Mouse (Mus musculus): Measurements from ENCODE around the gene Cidec. TPM values are rescaled to one million over a fixed set of nuclear protein-coding genes. Genes with fewer than 3 reads are reported as not detected.

The Cidec gene
- total RNA-seq, 2 experiments from 2014 or later, result 49.8 to 62.1 TPM

- no peak for DNase-seq (ENCODE audit: low spot score in 2 of 2)
Measured at GRCm38 (mm10) chr6:113447639-113448038, 12.1 kb upstream of the Cidec start.

- DNase-seq (ENCODE audit: low spot score in 2 of 2), result no peak
Measured at GRCm38 (mm10) chr6:113444207-113444965, 8.8 kb upstream of the Cidec start.

DNA sequence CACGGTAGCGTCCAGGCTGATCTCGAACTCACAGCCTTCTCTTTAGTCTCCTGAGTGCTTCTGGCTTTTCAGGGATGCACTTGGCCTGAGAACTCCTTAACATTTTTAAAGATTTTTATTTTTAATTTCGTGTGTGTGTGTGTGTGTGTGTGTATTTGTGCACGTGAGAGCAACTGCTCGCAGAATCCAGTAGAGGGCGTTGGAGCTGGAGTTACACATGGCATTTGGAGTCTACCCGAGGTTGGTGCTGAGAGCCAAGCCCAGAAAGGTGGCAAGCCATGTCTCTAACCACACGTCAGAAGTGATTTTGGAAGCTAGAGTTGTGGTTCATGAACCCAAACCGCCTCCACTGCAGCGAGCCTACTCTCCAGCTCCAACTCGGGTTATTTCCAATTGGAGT, 7.5 kb upstream of the Cidec start:
- DNase-seq (ENCODE audit: low spot score in 2 of 2), result no peak

GRCm38 (mm10) chr6:113442442-113443090, 7.0 kb upstream of the Cidec start, which contains the start of gene Jagn1:
Jagn1 (plus strand) TSS chr6:113442569.
- DNase-seq (ENCODE audit: low spot score in 2 of 2), result peak; percentile 86 to 90

- DNase-seq (ENCODE audit: low spot score in 2 of 2), result no peak
Measured at GRCm38 (mm10) chr6:113442087-113442441, 6.5 kb upstream of the Cidec start.

- DNase-seq (ENCODE audit: low spot score in 2 of 2), result peak in 1 of 2 experiments; percentile 52
Measured at GRCm38 (mm10) chr6:113441147-113441680, 5.7 kb upstream of the Cidec start.

- DNase-seq (ENCODE audit: low spot score in 2 of 2), result no peak
Measured at GRCm38 (mm10) chr6:113440686-113441085, 5.1 kb upstream of the Cidec start.

- DNase-seq (ENCODE audit: low spot score in 2 of 2), result no peak
Measured at GRCm38 (mm10) chr6:113438721-113439430, 3.3 kb upstream of the Cidec start.

DNA sequence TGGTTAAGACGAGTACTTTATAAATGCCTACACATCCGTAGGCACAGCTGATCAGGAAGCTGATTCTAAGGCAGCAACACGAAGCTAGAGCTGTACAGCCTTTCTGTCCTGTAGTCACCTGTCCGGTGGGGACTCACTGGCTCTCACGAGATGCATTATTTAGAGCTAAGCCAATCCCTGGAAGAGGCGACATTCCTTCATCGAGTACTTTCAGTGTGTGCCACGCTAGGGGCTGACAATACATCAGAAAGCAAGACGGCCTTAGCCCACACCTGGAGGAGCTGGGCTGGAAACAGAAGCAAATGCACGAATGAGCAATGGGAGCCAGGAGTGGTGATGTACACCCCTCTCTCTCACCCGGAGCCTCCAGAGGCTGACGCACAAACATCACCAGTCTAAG, 1.6 kb upstream of the Cidec start:
- DNase-seq (ENCODE audit: low spot score in 2 of 2), result no peak

GRCm38 (mm10) chr6:113434691-113435090, 869 bp downstream of the Cidec start:
- no peak for DNase-seq (ENCODE audit: low spot score in 2 of 2)

- DNase-seq (ENCODE audit: low spot score in 2 of 2), result no peak
Measured at GRCm38 (mm10) chr6:113433661-113434060, 1.9 kb downstream of the Cidec start.

DNA sequence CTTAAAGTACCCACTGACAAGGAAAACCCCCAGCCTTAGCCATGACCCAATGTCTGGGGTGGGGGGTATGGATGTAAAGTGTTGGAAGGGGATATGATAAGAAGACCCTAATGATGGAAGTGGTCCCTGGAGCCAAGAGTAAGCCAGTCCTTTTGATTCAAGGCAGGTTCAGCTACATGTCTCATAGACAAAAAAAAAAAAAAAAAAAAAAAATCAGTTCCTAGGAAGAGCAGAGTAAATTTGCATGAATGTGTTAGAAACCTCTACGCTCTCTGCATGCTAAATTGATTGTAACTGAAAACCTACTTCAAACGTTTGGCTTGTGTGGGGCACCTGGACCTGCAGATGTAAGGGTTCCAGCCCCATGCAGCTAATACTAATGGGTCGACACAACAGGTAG, 3.8 kb downstream of the Cidec start:
- no peak for DNase-seq (ENCODE audit: low spot score in 2 of 2)

DNA sequence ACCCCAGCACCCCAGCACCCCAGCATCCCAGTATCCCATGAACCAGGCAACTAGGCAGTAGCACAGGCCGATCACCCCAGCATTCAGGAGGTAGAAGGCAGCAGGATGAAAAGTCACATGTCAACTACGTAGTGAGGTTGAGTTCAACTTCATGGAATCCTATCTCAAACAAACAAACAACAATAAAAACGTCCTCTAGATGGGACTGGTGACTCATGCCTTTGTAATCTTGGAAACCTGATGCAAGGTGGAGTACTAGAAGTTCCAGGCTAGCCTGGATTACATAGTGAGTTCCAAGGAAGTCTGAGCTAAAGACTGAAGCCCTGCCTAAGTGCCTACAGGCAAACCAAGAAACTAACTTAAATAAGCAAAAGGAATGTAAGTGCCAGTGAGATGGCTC, 4.7 kb downstream of the Cidec start:
- no peak for DNase-seq (ENCODE audit: low spot score in 2 of 2)

DNA sequence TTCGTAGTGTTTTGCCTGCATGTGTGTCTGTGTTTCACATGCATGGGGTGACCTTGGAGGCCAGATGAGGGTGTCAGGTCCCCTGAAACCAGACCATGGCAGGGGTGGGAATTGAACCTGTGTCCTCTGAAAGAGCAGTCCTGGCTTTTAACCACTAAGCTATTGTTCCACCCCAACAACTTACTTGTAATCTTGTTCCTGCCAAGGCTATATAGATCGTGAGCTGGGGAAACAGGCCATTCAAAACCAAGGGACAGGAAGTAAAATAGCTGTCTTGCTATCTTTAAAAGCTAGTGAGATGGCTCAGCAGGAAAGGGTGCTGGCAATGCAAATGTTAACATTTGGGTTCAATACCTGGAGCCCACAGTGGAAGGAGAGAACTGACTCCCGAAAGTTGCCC, 5.6 kb downstream of the Cidec start:
- DNase-seq (ENCODE audit: low spot score in 2 of 2), result no peak

GRCm38 (mm10) chr6:113428006-113428405, 7.6 kb downstream of the Cidec start:
- DNase-seq (ENCODE audit: low spot score in 2 of 2), result no peak

DNA sequence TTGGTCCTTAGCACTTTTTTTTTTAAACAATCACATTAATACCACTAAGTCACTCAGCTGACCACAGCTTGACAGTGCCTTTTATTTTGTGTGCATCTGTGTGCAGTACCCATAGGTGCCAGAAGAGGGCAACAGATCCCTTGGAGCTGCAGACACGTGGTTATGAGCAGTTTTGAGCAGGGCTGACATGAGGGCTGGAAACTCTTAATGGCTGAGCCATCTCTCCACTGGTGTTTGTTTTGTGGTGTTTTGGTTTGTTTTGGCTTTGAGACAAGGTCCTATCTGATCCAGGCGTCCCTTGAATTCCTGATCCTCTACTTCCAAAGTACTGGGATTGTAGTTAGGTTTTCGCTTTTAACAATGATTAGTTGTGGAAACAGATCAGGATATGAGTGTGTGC, 8.2 kb downstream of the Cidec start:
- no peak for DNase-seq (ENCODE audit: low spot score in 2 of 2)

DNA sequence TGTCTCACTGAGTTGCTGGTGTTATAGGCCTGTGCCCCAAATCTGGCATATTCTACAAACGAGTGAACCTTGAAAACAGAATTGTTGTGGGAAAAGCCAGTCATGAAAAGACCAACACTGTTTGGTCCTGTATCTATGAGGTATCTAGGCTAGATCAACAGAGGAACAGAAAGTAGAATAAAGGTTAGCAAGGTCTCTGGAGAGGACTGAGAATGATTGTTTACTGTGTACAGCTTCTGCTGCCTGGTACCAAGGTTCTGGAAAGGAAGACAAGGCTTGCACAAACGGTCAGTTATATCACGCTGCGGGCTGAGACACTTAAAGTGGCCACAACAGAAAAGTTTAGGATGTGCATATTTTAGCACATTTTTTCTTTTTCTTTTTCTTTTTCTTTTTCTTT, 8.9 kb downstream of the Cidec start:
- DNase-seq (ENCODE audit: low spot score in 2 of 2), result no peak

DNA sequence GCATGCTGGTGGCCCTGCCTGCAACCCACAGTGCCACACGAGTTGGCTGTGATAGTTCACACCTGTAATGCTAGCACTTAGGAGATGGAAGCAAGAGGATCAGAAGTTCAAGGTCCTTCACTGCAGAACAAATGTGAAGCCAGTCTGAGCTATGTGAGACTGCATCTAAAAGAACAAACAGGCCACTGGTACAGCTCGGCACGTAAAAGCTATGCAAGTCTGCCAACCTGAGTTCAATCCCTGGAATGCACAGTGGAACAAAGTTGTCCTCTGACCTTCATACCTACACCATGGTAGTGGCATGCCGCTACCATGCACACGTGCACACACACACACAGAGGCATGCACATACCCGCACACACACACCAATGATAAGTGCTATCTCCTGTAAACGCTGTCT, 11.4 kb downstream of the Cidec start:
- no peak for DNase-seq (ENCODE audit: low spot score in 2 of 2)

DNA sequence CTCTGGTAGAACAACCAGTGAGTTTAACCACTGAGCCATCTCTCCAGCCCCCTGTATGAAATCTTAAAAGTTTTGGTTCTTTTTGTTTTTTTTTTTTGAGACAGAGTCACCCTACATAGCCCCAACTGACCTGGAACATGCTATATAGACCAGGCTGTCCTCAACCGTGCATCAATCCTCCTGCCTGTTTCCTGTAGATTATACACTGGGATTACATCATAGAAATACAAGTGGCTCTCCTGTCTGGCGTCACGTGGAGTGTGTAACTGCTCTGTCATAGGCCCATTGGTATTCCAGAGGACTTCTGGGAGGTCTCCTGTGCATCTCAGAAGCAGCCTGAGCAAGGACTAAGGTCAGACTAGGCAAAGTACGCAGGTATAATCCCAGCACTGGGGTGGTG, 12.6 kb downstream of the Cidec start:
- DNase-seq (ENCODE audit: low spot score in 2 of 2), result no peak

- peak; percentile 94 to 97 for DNase-seq (ENCODE audit: low spot score in 2 of 2)
Measured at GRCm38 (mm10) chr6:113419199-113419587, 16.4 kb downstream of the Cidec start, which contains the start of gene Rpusd3. Rpusd3 (minus strand) TSS chr6:113419340.

- no peak for DNase-seq (ENCODE audit: low spot score in 2 of 2)
Measured at GRCm38 (mm10) chr6:113418441-113419198, 16.9 kb downstream of the Cidec start.
